Mouse (Mus musculus) liver, embryonic 14.5 days (tissue): ENCODE measurements around the gene Oxsr1.

Experiments used
- CTCF ChIP-seq: IDR thresholded peaks from 2 replicates; pipeline ENCODE4 v1.5.1; 2016; ENCODE audit warnings: antibody characterized with exemption, low read depth, control low read depth
- EP300 ChIP-seq: IDR thresholded peaks from 2 replicates; pipeline ENCODE4 v1.6.1; 2016; ENCODE audit warnings: antibody characterized with exemption, low read depth

GRCm38 (mm10) chr9:119346376-119346775 lies 24.1 kb upstream of the Oxsr1 start:
- TF ChIP-seq CTCF (no peak), EP300 (no peak)
